Mouse (Mus musculus) intestine, embryonic 14.5 days (tissue): Measurements from ENCODE around the gene Zfp46. TPM values are rescaled to one million over a fixed set of nuclear protein-coding genes. Genes with fewer than 3 reads are reported as not detected.

Experiments used
- ATAC-seq: fragments of 200-750 bp; cut with Nextera tagmentation; replicated peaks from 2 replicates; pipeline ENCODE4 v1.8.0; 2017; ENCODE audit warnings: low read depth, moderate number of reproducible peaks, moderate TSS enrichment, moderate library complexity; ENCODE audit not compliant: low FRiP score, low TSS enrichment
- DNase-seq: peaks from one replicate; pipeline ENCODE4 v3.0.0-alpha.2; 2018; ENCODE audit warnings: low spot score
- H3K27ac ChIP-seq: fragments of 300-500 bp; sonication (generic); 2 replicates; pipeline ENCODE4 v1.5.1; 2014; ENCODE audit warnings: low read depth, mild to moderate bottlenecking, control low read depth
- H3K27me3 ChIP-seq: fragments of 300-500 bp; sonication (generic); replicated peaks from 2 replicates; pipeline ENCODE4 v1.6.1; 2014; ENCODE audit warnings: low read length, control low read depth; ENCODE audit not compliant: control insufficient read depth, insufficient read depth
- H3K36me3 ChIP-seq: fragments of 300-500 bp; sonication (generic); 2 replicates; pipeline ENCODE4 v1.6.1; 2014; ENCODE audit warnings: low read length, control low read depth; ENCODE audit not compliant: control insufficient read depth, insufficient read depth
- H3K4me1 ChIP-seq: fragments of 300-500 bp; sonication (generic); replicated peaks from 2 replicates; pipeline ENCODE4 v1.6.1; 2014; ENCODE audit warnings: low read length, control low read depth, mixed read lengths; ENCODE audit not compliant: control insufficient read depth, insufficient read depth
- H3K4me2 ChIP-seq: fragments of 300-500 bp; sonication (generic); 2 replicates; pipeline ENCODE4 v1.6.1; 2014; ENCODE audit warnings: low read length
- H3K4me3 ChIP-seq: fragments of 300-500 bp; sonication (generic); 2 replicates; pipeline ENCODE4 v1.5.1; 2014; ENCODE audit warnings: low read depth, low read length, control low read depth, mixed read lengths
- H3K9ac ChIP-seq: fragments of 300-500 bp; sonication (generic); 2 replicates; pipeline ENCODE4 v1.6.1; 2014; ENCODE audit warnings: mild to moderate bottlenecking, low read length
- H3K9me3 ChIP-seq: fragments of 300-500 bp; sonication (generic); 2 replicates; pipeline ENCODE4 v1.6.1; 2016; ENCODE audit warnings: low read length, control low read depth; ENCODE audit not compliant: control insufficient read depth
- WGBS: fragments of 180-500 bp; shearing (Covaris S2); extraction: QIAGEN DNeasy Blood & Tissue Kit; methylation state at CpG from one replicate; pipeline ENCODE4 v1.1.7; 2014; 5-methylcytosine and 5-hydroxymethylcytosine counted together
- polyA plus RNA-seq: library from polyadenylated mRNA; unstranded; fragments of >200 nt; fragmentation: Nextera tagmentation; extraction: Ambion mirVana; gene quantifications from 2 replicates; pipeline ENCODE4 v1.2.1, GENCODE M21; 2014

Gene Zfp46
- polyA plus RNA-seq, 1 experiment from 2014 or later, result 19.0 TPM

DNA sequence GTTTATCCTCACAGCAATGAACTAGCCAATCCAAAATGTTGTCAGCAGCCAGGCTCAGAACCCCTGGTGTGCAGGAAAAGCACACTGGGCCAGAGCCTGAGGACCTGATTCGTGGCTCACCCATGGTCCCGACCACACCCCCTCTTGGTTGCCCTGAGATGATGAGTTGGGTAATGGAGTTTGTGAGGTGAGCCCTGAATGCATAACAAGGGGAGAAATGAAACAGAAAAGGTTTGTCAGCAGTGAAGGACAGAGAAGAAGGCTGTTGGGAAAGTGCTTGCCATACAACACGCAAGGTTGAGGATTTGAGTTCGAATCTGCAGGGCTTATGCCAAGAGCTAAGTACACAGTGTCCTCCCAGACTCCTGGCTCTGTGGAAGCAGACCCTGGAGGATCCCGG, 38.8 kb upstream of the Zfp46 start:
- H3K4me3 ChIP-seq, result no peak overlapping the region
- WGBS, result 47% methylated on average over 5 of the region's 5 CpGs
- H3K4me1 ChIP-seq, result peaks cover 42% of the 10 kb centered on the region
- DNase-seq (no peak), ATAC-seq (no peak)
- H3K36me3 ChIP-seq, result peaks cover 8% of the 10 kb centered on the region
- peaks cover 41% of the 10 kb centered on the region for H3K27me3 ChIP-seq
- no peaks in the 10 kb centered on the region for H3K9me3 ChIP-seq
- no peak overlapping the region for H3K27ac ChIP-seq
- no peak overlapping the region for H3K9ac ChIP-seq
- H3K4me2 ChIP-seq, result no peak overlapping the region

DNA sequence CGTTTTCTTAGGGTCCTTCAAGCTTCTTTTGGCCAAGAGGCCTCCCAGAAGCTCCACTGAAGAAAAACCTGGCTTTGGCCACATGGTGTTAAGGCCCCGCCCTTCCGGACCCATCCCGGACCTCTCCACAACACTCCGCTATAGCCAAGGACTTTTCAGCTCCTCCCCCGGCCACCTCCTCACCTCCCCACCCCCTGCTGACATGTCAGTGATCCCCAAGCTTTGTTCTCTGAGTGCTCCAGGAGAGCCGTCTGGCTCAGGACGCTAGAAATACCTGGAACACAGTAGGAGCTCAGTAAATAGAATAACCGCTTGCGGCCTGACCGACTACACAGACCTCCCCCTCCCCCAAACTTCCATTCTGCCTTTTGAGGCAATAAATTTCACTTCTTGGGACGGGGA, 37.9 kb upstream of the Zfp46 start:
- no peak overlapping the region for H3K27ac ChIP-seq
- peaks cover 41% of the 10 kb centered on the region for H3K27me3 ChIP-seq
- DNase-seq (no peak), ATAC-seq (no peak)
- no peak overlapping the region for H3K4me3 ChIP-seq
- 5% methylated on average over 12 of the region's 12 CpGs for WGBS
- H3K4me1 ChIP-seq, result peaks cover 42% of the 10 kb centered on the region
- H3K9me3 ChIP-seq, result no peaks in the 10 kb centered on the region
- H3K36me3 ChIP-seq, result peaks cover under 1% of the 10 kb centered on the region; the same call in 1 of the 2 replicates
- no peak overlapping the region for H3K9ac ChIP-seq
- H3K4me2 ChIP-seq, result peak overlapping the region; percentile 98

DNA sequence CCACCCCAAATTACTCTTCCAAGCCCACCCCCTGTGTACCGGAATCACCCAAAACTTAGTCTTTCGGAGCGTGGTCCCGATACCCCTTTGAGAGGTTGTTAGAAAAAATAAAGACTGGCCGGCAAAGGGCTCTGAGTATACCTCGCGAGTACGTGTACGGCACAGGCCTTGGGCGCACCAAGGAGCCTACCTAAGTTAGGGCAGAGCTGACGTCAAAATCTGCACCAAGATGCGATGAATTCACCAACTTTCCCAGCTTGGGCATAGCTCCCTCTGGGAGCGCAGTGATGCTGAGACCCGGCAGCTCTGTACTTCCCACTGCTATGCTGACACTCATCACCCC, 37.1 kb upstream of the Zfp46 start:
- H3K9me3 ChIP-seq, result no peaks in the 10 kb centered on the region
- no peak overlapping the region for H3K27ac ChIP-seq
- peaks cover 41% of the 10 kb centered on the region for H3K27me3 ChIP-seq
- peaks cover 42% of the 10 kb centered on the region for H3K4me1 ChIP-seq
- peak; percentile 80 for DNase-seq
- ATAC-seq, result peak; percentile 28
- H3K4me2 ChIP-seq, result peak overlapping the region; percentile 98
- no peaks in the 10 kb centered on the region for H3K36me3 ChIP-seq
- H3K9ac ChIP-seq, result peak overlapping the region; percentile 46; the same call in 1 of the 2 replicates
- WGBS, result 3% methylated on average over 14 of the region's 14 CpGs
- peak overlapping the region; percentile 59 for H3K4me3 ChIP-seq

DNA sequence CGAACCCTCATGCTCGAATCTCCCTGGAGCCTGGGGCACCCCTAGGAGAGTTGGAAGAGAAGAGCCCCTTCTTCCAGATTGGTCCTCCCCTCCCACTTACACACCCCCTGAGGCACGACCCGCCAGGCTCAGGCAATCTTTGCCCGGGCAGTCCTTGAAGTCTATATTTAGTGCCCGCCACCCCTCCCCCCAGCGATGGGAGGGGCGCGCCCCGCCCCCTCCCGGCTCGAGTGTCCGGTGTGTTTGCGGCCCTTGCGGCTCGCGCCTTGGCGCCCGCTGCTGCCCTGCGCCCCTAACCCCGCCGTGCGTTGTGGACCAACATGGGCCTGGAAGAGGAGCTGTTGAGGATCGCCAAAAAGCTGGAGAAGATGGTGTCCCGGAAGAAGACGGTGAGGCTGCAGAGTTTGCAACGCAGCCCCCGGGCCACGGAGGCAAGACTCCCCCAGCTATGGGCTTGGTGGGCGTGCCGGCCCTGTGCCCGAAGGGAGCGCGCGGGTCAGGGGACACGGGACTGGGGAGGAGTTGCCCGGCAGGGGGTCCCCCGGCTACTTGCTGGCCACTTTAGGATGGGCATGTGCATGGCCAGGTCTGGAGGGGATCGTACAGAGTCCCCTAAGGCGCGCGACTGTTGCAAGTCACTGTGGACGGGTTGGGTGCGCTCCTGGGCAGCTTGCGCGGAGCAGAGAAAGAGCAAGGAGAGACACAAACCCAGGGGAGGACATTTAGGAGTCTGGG, 36.6 kb upstream of the Zfp46 start, which contains the start of gene Tcea3:
Gene Tcea3 (plus strand): TSS at position 1 of the 735 bp plus-strand sequence.
- DNase-seq (peak; percentile 80), ATAC-seq (peak; percentile 9; the same call in 1 of the 2 replicates)
- H3K27ac ChIP-seq, result no peak within 1 kb of the TSS
- H3K4me3 ChIP-seq, result peak within 1 kb of the TSS; percentile 59
- H3K36me3 ChIP-seq, result no peaks in the 10 kb centered on the region
- H3K27me3 ChIP-seq, result peaks cover 41% of the 10 kb centered on the region
- WGBS, result 1% methylated on average over 46 of the region's 46 CpGs
- H3K9me3 ChIP-seq, result no peaks in the 10 kb centered on the region
- H3K4me2 ChIP-seq, result peak within 1 kb of the TSS; percentile 98
- peaks cover 42% of the 10 kb centered on the region for H3K4me1 ChIP-seq
- peak within 1 kb of the TSS; percentile 46 for H3K9ac ChIP-seq

DNA sequence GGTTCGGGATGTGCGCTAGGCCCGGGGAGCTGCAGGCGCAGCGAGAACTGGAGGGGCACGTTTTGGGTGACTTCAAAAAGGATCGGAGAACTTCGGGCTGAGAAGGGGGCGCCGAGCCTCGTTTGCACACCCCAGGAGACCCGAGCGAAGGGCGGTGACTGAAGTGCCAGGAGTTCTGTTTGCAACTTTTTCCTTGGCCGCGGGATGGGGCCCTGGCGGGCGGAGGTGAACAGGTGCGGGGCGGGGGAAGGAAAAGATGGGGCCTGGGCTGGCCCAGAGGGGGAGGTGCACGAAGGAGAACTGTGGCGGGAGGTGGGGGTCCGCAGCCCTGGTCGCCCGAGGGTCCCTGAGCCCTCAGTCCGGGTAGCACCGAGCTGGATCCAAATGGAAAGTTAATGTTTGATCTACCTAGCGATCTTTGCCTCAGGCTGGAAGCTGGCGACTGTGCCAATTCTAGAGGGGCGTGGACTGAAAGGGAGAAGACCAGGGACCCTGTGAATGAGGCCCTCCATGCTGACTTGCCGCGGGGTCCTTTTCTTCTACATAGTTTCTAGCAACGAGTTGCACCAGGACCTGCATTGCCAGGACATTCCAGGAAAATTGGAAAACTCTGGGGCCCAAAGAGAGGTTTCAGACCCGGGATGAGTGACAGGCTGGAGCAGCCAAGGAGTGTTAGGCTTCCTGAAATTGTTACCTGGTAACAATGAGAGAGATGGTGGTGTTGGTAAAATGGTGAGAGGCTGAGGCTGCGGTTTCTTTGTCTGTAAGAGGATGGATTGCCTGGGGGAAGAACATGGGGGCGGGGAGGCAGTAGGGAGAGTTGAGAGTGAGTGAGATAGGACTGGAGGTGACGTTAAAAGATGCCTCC, 35.8 kb upstream of the Zfp46 start:
- WGBS, result 2% methylated on average over 36 of the region's 37 CpGs
- Histone ChIP-seq H3K4me1 (peaks cover 42% of the 10 kb centered on the region), H3K4me3 (peak overlapping the region; percentile 59), H3K36me3 (no peaks in the 10 kb centered on the region), H3K27me3 (peaks cover 41% of the 10 kb centered on the region), H3K9ac (peak overlapping the region; percentile 46; the same call in 1 of the 2 replicates), H3K9me3 (no peaks in the 10 kb centered on the region), H3K4me2 (peak overlapping the region; percentile 98), H3K27ac (no peak overlapping the region)
- ATAC-seq, result 0 out of 2 replicates have a peak, but pooled peaks have one; percentile 5
- no peak for DNase-seq

DNA sequence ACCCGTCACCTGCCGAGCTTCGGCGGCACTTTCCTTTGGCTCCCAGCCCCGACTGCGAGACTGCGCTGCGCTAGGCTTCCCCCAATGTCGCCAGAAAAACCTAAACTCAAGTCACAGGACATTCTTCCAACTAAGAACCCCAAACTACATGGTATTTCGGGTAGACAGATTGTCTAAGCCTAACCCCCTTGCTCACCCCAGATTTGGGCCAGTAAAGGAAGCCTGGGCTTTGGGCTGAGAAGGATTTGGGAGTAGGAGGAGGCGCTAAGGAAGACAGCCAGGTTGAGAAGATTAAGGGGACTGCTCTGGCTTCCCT, 35.2 kb upstream of the Zfp46 start:
- 23% methylated on average over 11 of the region's 11 CpGs for WGBS
- no peak for ATAC-seq

DNA sequence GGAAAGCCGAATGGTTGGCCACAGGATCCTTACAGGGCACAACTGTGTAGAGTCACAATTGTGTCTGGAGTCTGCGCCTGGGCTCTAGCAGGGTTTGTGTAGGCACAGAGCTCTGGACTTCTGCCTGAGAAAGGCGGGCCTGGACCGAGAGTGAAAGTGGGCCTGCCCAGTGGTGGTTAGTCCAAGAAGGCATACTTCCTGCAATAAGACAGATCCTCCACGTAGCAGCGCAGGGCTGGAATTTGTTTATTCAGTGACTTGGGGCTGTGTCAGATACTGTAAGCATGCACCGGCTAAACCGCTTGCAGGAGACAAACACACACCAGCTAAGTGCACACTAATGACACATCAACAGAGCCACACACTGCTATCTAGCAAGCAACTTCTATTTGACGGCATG, 34.7 kb upstream of the Zfp46 start:
- Histone ChIP-seq H3K27me3 (peaks cover 41% of the 10 kb centered on the region), H3K27ac (no peak overlapping the region), H3K9me3 (no peaks in the 10 kb centered on the region), H3K4me3 (no peak overlapping the region), H3K36me3 (no peaks in the 10 kb centered on the region), H3K9ac (no peak overlapping the region), H3K4me1 (peaks cover 42% of the 10 kb centered on the region), H3K4me2 (peak overlapping the region; percentile 9)
- DNase-seq (peak; percentile 79), ATAC-seq (no peak; the same call in 1 of the 2 replicates)
- 15% methylated on average over 9 of the region's 9 CpGs for WGBS

More for the DNA sequence above, 35.2 kb upstream of the Zfp46 start:
- Histone ChIP-seq H3K4me1 (peaks cover 42% of the 10 kb centered on the region), H3K27me3 (peaks cover 41% of the 10 kb centered on the region), H3K9me3 (no peaks in the 10 kb centered on the region), H3K4me2 (peak overlapping the region; percentile 98), H3K4me3 (peak overlapping the region; percentile 59; the same call in 1 of the 2 replicates), H3K9ac (no peak overlapping the region), H3K36me3 (no peaks in the 10 kb centered on the region), H3K27ac (no peak overlapping the region)
- DNase-seq, result no peak

DNA sequence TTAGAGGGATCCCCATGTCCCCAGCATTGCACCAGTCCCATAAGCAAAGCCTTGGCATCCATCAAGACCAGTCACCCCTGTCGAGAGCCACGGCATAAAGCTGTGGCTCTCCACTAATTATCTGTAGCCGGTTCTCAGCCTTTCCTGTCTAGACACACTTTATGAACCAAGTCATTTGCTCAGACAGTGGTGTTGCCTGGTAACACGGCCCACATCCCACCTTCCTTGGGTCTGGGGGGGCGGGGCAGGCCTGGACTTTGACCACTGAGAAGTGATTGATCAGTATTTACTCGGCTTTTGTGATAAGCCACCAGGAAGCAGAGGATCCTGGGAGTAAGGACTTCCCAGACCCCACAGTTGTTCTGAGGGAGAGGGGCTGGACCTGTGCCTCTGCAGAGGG, 28.6 kb upstream of the Zfp46 start:
- no peak overlapping the region for H3K4me3 ChIP-seq
- ATAC-seq (0 out of 2 replicates have a peak, but pooled peaks have one; percentile 26), DNase-seq (no peak)
- H3K36me3 ChIP-seq, result no peaks in the 10 kb centered on the region
- WGBS, result 29% methylated on average over 6 of the region's 6 CpGs
- H3K4me1 ChIP-seq, result peaks cover 3% of the 10 kb centered on the region; the same call in 1 of the 2 replicates
- H3K9ac ChIP-seq, result no peak overlapping the region
- no peaks in the 10 kb centered on the region for H3K27me3 ChIP-seq
- H3K27ac ChIP-seq, result no peak overlapping the region
- H3K4me2 ChIP-seq, result no peak overlapping the region
- no peaks in the 10 kb centered on the region for H3K9me3 ChIP-seq
